Mouse (Mus musculus) cortical plate, adult 2 months (tissue): ENCODE data around the gene Immp2l.

Source experiments
- CTCF ChIP-seq: fragments of 200-500 bp; IDR thresholded peaks from 2 replicates; pipeline ENCODE4 v1.5.1; 2011; ENCODE audit warnings: mild to moderate bottlenecking, control low read depth, low read length; ENCODE audit not compliant: insufficient read depth; ENCODE audit errors: extremely low read depth
- POLR2A ChIP-seq: fragments of 200-500 bp; IDR thresholded peaks from 2 replicates; pipeline ENCODE4 v1.6.1; 2011; ENCODE audit warnings: mild to moderate bottlenecking, low read length, control low read depth; ENCODE audit not compliant: insufficient read depth; ENCODE audit errors: extremely low read depth

DNA sequence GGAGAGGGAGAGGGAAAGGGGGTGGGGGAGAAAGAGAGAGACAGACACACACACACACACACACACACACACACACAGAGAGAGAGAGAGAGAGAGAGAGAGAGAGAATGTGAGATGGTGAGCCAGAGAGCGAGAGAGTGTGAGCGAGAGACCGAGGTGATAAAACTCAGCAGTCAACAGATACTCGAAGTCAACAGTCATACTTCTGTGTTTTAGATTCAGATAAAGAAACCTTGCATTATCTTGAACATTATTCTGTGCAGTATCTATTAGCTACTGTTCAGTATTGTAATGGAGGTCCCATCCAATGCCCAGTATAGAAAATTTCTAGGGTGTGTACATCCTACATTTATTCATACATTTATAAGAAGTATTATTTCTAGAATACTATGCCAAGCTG is 527.7 kb downstream of the Immp2l start:
- TF ChIP-seq CTCF (no peak), POLR2A (no peak)
